Mouse (Mus musculus) c-Kit-negative CD71-positive TER-119-positive erythroid progenitor cells, embryonic 14.5 days (primary cell): ENCODE measurements around the gene Limd2.
"Not testable (repeated sequence)": the region's sequence is repeated elsewhere in the genome, so short reads cannot be mapped to it uniquely, and the experiment has no call there.

Experiments
- DNase-seq: peaks from one replicate; pipeline ENCODE4 v3.0.0-alpha.2; 2013; ENCODE audit warnings: low read depth, low spot score

The Limd2 gene

GRCm38 (mm10) chr11:106126727-106127373, 33.8 kb downstream of the Limd2 start:
- DNase-seq: not testable (repeated sequence)

- no peak for DNase-seq
These were observed 34.8 kb downstream of the Limd2 start for GRCm38 (mm10) chr11:106125827-106126226.

- no peak for DNase-seq
These were observed 35.9 kb downstream of the Limd2 start for GRCm38 (mm10) chr11:106124784-106125183.

DNA sequence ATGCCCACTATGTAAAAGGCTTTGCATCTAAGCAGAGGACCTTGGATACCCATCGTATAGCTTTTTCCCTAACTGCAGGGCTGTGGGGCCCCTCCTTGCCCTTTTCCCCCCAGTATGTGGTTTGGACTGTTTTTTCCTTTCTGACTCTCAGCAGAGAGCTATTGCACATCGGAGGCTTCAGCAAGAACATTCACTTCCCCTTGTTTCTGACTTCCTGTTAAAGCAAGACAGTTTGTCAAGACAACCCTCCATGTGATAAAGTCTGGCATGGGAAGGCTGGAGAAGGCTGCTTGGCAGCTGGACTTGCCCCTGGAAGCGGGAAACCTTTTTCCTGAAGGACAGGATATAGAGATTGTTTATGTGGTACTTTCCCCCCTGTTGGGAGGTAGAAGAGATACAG, 37.9 kb downstream of the Limd2 start:
- no peak for DNase-seq

DNA sequence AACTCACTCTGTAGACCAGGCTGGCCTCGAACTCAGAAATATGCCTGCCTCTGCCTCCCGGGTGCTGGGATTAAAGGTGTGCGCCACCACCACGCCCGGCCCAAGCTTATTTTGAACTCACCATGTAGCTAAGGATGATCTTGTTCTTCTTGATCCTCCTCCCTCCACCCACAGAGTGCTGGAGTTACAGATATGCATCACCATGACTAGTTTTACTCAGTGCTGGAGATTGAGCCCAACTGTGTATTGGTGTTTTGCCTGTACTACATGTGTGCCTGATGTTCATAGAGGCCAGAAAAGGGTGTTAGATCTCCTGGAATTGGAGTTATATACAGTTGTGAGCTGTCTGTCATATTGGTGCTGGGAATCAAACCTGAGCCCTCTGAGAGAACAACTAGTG, 38.4 kb downstream of the Limd2 start:
- DNase-seq: no peak

DNA sequence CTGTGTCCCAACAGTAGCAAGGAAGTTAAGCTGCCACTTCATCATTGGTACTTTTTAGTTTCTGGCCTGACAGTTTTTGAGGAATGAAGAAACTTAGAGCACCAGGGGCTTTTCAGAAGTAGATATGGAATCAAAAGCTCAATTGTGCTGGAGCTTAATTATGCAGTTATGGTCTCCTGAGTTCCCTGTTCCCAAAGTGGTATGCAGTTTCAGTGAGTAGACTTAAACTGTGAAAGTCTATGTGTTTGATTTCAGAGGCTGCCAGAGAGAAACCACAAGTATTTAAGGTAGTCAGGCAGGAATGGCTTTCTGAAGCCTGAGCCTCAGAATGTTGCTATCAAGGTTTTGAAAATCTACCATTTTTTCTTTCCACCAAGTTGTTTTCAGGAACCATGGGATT, 49.0 kb downstream of the Limd2 start:
- no peak for DNase-seq
